Mouse (Mus musculus): ENCODE measurements around the gene Fam198b.
A peak's percentile ranks its signal among the peaks of the same experiment; 100 is the strongest.
"Not testable (repeated sequence)": the region's sequence is repeated elsewhere in the genome, so short reads cannot be mapped to it uniquely, and the experiment has no call there.

The Fam198b gene

GRCm38 (mm10) chr3:79925950-79926697 is 41.8 kb downstream of the Fam198b start:
- no peak for DNase-seq (ENCODE audit: low spot score)

- DNase-seq (ENCODE audit: low spot score), result no peak
These were observed 42.7 kb downstream of the Fam198b start for GRCm38 (mm10) chr3:79927050-79927449.

- no peak for DNase-seq (ENCODE audit: low spot score)
These were observed 44.1 kb downstream of the Fam198b start for GRCm38 (mm10) chr3:79928409-79928808.

GRCm38 (mm10) chr3:79930141-79930744 is 45.9 kb downstream of the Fam198b start:
- DNase-seq (ENCODE audit: low spot score), result no peak

GRCm38 (mm10) chr3:79936213-79936612 is 51.9 kb downstream of the Fam198b start:
- DNase-seq (ENCODE audit: low spot score), result no peak

GRCm38 (mm10) chr3:79936730-79937447 is 52.6 kb downstream of the Fam198b start:
- DNase-seq (ENCODE audit: low spot score), result no peak

- no peak for DNase-seq (ENCODE audit: low spot score)
These were observed 63.4 kb downstream of the Fam198b start for GRCm38 (mm10) chr3:79947736-79948135.

GRCm38 (mm10) chr3:79948151-79948550 is 63.8 kb downstream of the Fam198b start:
- DNase-seq (ENCODE audit: low spot score), result no peak

- no peak for DNase-seq (ENCODE audit: low spot score)
These were observed 68.9 kb downstream of the Fam198b start for GRCm38 (mm10) chr3:79953164-79953759.

GRCm38 (mm10) chr3:79955262-79955661 is 70.9 kb downstream of the Fam198b start:
- DNase-seq (ENCODE audit: low spot score), result no peak

- DNase-seq (ENCODE audit: low spot score), result no peak
These were observed 72.5 kb downstream of the Fam198b start for GRCm38 (mm10) chr3:79956792-79957191.

- DNase-seq (ENCODE audit: low spot score), result no peak
These were observed 73.4 kb downstream of the Fam198b start for GRCm38 (mm10) chr3:79957752-79958151.

- peak; percentile 22 for DNase-seq (ENCODE audit: low spot score)
These were observed 82.4 kb downstream of the Fam198b start for GRCm38 (mm10) chr3:79966709-79967108.

- DNase-seq (ENCODE audit: low spot score), result no peak
These were observed 83.0 kb downstream of the Fam198b start for GRCm38 (mm10) chr3:79967346-79967745.

GRCm38 (mm10) chr3:79968426-79968825 is 84.1 kb downstream of the Fam198b start:
- DNase-seq (ENCODE audit: low spot score), result no peak

- DNase-seq (ENCODE audit: low spot score), result not testable (repeated sequence)
These were observed 85.2 kb downstream of the Fam198b start for GRCm38 (mm10) chr3:79969536-79969935.

- DNase-seq (ENCODE audit: low spot score), result no peak
These were observed 85.7 kb downstream of the Fam198b start for GRCm38 (mm10) chr3:79970070-79970469.

- DNase-seq (ENCODE audit: low spot score), result no peak
These were observed 86.2 kb downstream of the Fam198b start for GRCm38 (mm10) chr3:79970498-79970897.

GRCm38 (mm10) chr3:79971542-79971941 is 87.2 kb downstream of the Fam198b start:
- DNase-seq (ENCODE audit: low spot score), result no peak

- DNase-seq (ENCODE audit: low spot score), result no peak
These were observed 92.5 kb downstream of the Fam198b start for GRCm38 (mm10) chr3:79976786-79977185.

- DNase-seq (ENCODE audit: low spot score), result no peak
These were observed 93.5 kb downstream of the Fam198b start for GRCm38 (mm10) chr3:79977656-79978450.

GRCm38 (mm10) chr3:79980714-79981113 is 96.4 kb downstream of the Fam198b start:
- DNase-seq (ENCODE audit: low spot score), result no peak
